Mouse (Mus musculus) stomach, postnatal 0 days (tissue): Measurements from ENCODE around the gene Kcnh6. TPM values are rescaled to one million over a fixed set of nuclear protein-coding genes. Genes with fewer than 3 reads are reported as not detected.

Experiments used
- ATAC-seq: fragments of 200-750 bp; cut with Nextera tagmentation; 2 replicates; pipeline ENCODE4 v1.8.0; 2017; ENCODE audit not compliant: low FRiP score, low TSS enrichment
- DNase-seq: peaks from one replicate; pipeline ENCODE4 v3.0.0-alpha.2; 2016; ENCODE audit warnings: low spot score
- H3K27ac ChIP-seq: fragments of 300-500 bp; sonication (generic); replicated peaks from 2 replicates; pipeline ENCODE4 v1.5.1; 2014; ENCODE audit warnings: mild to moderate bottlenecking, control low read depth
- H3K27me3 ChIP-seq: fragments of 300-500 bp; sonication (generic); 2 replicates; pipeline ENCODE4 v1.6.1; 2014; ENCODE audit warnings: low read length; ENCODE audit not compliant: control insufficient read depth, insufficient read depth
- H3K36me3 ChIP-seq: fragments of 300-500 bp; sonication (generic); 2 replicates; pipeline ENCODE4 v1.6.1; 2014; ENCODE audit warnings: low read length, mixed read lengths; ENCODE audit not compliant: control insufficient read depth, insufficient read depth
- H3K4me1 ChIP-seq: fragments of 300-500 bp; sonication (generic); replicated peaks from 2 replicates; pipeline ENCODE4 v1.6.1; 2014; ENCODE audit warnings: antibody characterized with exemption; ENCODE audit not compliant: control insufficient read depth, insufficient read depth
- H3K4me2 ChIP-seq: fragments of 300-500 bp; sonication (generic); replicated peaks from 2 replicates; pipeline ENCODE4 v1.6.1; 2014; ENCODE audit warnings: low read depth, mild to moderate bottlenecking, control low read depth, moderate library complexity
- H3K4me3 ChIP-seq: fragments of 300-500 bp; sonication (generic); 2 replicates; pipeline ENCODE4 v1.5.1; 2014; ENCODE audit warnings: low read depth, low read length, control low read depth
- H3K9ac ChIP-seq: fragments of 300-500 bp; sonication (generic); 2 replicates; pipeline ENCODE4 v1.6.1; 2014; ENCODE audit warnings: mild to moderate bottlenecking, low read length, control low read depth, mixed read lengths
- H3K9me3 ChIP-seq: fragments of 300-500 bp; sonication (generic); 2 replicates; pipeline ENCODE4 v1.6.1; 2016; ENCODE audit warnings: low read length; ENCODE audit not compliant: control insufficient read depth
- CTCF ChIP-seq: IDR thresholded peaks from 2 replicates; pipeline ENCODE4 v1.5.1; 2016; ENCODE audit warnings: antibody characterized with exemption, low read depth, mild to moderate bottlenecking, moderate library complexity
- EP300 ChIP-seq: optimal IDR thresholded peaks from 2 replicates; pipeline ENCODE3; 2016; ENCODE audit warnings: antibody characterized with exemption
- WGBS: fragments of 180-500 bp; shearing (Covaris S2); extraction: QIAGEN DNeasy Blood & Tissue Kit; methylation state at CpG from one replicate; pipeline ENCODE4 v1.1.7; 2014; 5-methylcytosine and 5-hydroxymethylcytosine counted together
- polyA plus RNA-seq: library from polyadenylated mRNA; unstranded; fragments of >200 nt; fragmentation: Nextera tagmentation; extraction: Ambion mirVana; gene quantifications from 2 replicates; pipeline ENCODE4 v1.2.1, GENCODE M21; 2015

The Kcnh6 gene
- polyA plus RNA-seq, 1 experiment from 2014 or later, result 0.55 TPM

- H3K4me2 ChIP-seq, result no peak overlapping the region
- H3K9ac ChIP-seq, result no peak overlapping the region
- DNase-seq (no peak), ATAC-seq (no peak)
- TF ChIP-seq CTCF, result no peak
- no peak for TF ChIP-seq EP300
- H3K36me3 ChIP-seq, result no peaks in the 10 kb centered on the region; the same call in 1 of the 2 replicates
- no peak overlapping the region for H3K27ac ChIP-seq
- no peak overlapping the region for H3K4me3 ChIP-seq
- H3K27me3 ChIP-seq, result no peaks in the 10 kb centered on the region
- H3K4me1 ChIP-seq, result no peaks in the 10 kb centered on the region
- H3K9me3 ChIP-seq, result no peaks in the 10 kb centered on the region
- 88% methylated on average over 3 of the region's 3 CpGs for WGBS
Measured at GRCm38 (mm10) chr11:106073774-106074173, 65.8 kb downstream of the Kcnh6 start.

DNA sequence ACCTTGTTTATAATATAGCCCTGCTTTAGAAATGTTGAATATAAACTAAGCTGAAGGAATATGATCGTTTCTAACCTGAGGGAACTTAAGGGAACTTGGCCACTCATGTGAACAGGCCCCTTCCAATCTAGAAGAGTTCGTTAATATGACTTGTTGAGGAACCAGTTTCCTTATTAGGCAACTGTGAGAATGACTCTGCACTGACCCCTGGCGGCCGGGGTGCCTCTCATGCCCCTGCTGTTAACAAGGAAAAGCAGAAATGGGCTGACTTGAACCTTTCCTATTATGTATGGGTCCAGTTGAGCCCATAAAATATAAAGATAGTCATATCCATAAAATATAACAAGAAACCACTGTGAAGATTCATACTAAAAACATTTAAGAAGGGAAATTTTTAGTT is 68.4 kb downstream of the Kcnh6 start:
- peak; percentile 92 for DNase-seq
- no peak overlapping the region for H3K4me2 ChIP-seq
- no peaks in the 10 kb centered on the region for H3K4me1 ChIP-seq
- 3% methylated on average over 4 of the region's 4 CpGs for WGBS
- no peak for TF ChIP-seq EP300
- TF ChIP-seq CTCF, result peak; percentile 90
- no peak overlapping the region for H3K9ac ChIP-seq
- H3K27me3 ChIP-seq, result no peaks in the 10 kb centered on the region
- no peak overlapping the region for H3K4me3 ChIP-seq
- H3K27ac ChIP-seq, result no peak overlapping the region
- no peaks in the 10 kb centered on the region; the same call in 1 of the 2 replicates for H3K36me3 ChIP-seq
- no peaks in the 10 kb centered on the region for H3K9me3 ChIP-seq
- peak; percentile 53 for ATAC-seq

Other genes starting within 250 kb of the Kcnh6 start
- gene Cyb561, start 54.8 kb upstream of the Kcnh6 start, polyA plus RNA-seq, result 56.1 and 58.3 TPM in 2 replicates
- 2.1 and 2.4 TPM in 2 replicates for gene Ace, start 40.2 kb upstream of the Kcnh6 start, polyA plus RNA-seq
- gene Ace3, start 13.4 kb upstream of the Kcnh6 start, polyA plus RNA-seq, result not detected in 2 replicates
- 25.9 and 28.1 TPM in 2 replicates for gene Dcaf7, start 28.7 kb downstream of the Kcnh6 start, polyA plus RNA-seq
- gene Taco1, start 57.9 kb downstream of the Kcnh6 start, polyA plus RNA-seq, result 7.6 and 8.1 TPM in 2 replicates
- gene Map3k3, start 76.5 kb downstream of the Kcnh6 start, polyA plus RNA-seq, result 8.7 and 10.2 TPM in 2 replicates
- gene Gm10840, start 152.7 kb downstream of the Kcnh6 start, polyA plus RNA-seq, result not detected in 2 replicates
- 45.3 and 48.7 TPM in 2 replicates for gene Limd2, start 152.7 kb downstream of the Kcnh6 start, polyA plus RNA-seq
- gene Strada, start 194.0 kb downstream of the Kcnh6 start, polyA plus RNA-seq, result 9.9 and 11.8 TPM in 2 replicates
- gene Ccdc47, start 208.2 kb downstream of the Kcnh6 start, polyA plus RNA-seq, result 51.4 and 52.5 TPM in 2 replicates
- 27.2 TPM in 2 replicates for gene Ddx42, start 208.8 kb downstream of the Kcnh6 start, polyA plus RNA-seq
- 24.4 and 24.5 TPM in 2 replicates for gene Ftsj3, start 248.0 kb downstream of the Kcnh6 start, polyA plus RNA-seq
- gene Psmc5, start 248.0 kb downstream of the Kcnh6 start, polyA plus RNA-seq, result 202 and 206 TPM in 2 replicates